ENCODE assay signal across 8 mouse cellular contexts in the genomic region with DNA sequence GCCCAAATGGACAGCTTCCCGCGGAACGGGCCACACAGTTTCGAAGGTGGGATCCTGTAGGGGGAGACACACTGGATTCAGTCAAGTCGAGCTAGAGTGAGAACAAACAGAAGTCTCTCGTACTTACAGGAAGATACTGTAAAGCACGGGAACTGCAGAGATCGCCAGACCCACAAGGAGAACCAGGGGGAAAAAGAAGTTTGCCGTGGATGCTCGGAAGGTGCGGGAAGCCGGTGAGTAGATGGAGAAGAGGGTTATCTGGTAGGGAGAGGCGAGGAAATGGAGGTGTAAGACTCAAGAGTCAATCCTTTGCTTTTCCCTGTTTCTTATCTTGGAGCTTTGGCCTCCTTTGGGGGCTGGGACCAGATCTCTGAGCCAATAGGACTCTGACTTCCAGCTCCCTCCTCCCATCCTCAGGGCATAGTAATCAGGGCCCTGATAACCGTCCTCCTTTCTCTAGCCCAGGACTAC. TPM values are rescaled to one million over a fixed set of nuclear protein-coding genes. Genes with fewer than 3 reads are reported as not detected.
DNase-seq lines count a peak whose midpoint lies in the region; ATAC-seq and TF ChIP-seq lines count a peak whose summit lies in the region.
"Had no signal": no experiment of that assay in that cellular context is flagged by ENCODE, and none has a peak within 500 bp of the region (broad histone marks: within the 10 kb centered on the region; RNA-seq: fewer than 3 reads in every experiment).

No protein-coding gene starts in this region.

- DNase-seq in c-Kit-positive CD71-positive TER-119-positive erythroid progenitor cells, embryonic 14.5 days (ENCODE audit: low spot score), result peak; percentile 65
- DNase-seq in layer of hippocampus, adult 11-12 months (ENCODE audit: low spot score), result no peak
- DNase-seq in gastrocnemius, adult 18-20 months (ENCODE audit: low spot score), result no peak

- no peaks in the 10 kb centered on the region for H3K9me3 ChIP-seq in megakaryocyte, embryonic 14.5 days
- no peaks in the 10 kb centered on the region for H3K9me3 ChIP-seq in intestine, embryonic 16.5 days (ENCODE audit: control insufficient read depth, low read length)
- H3K9me3 ChIP-seq: neural tube, embryonic 12.5 days had no signal

- ATAC-seq in megakaryocyte, adult 5-6 weeks (ENCODE audit: poor library complexity, severe bottlenecking), result no peak
- ATAC-seq in intestine, embryonic 16.5 days, result peak; percentile 58

- H3K27me3 ChIP-seq in megakaryocyte, embryonic 14.5 days (replicated peaks), result no peaks in the 10 kb centered on the region
- no peaks in the 10 kb centered on the region for H3K27me3 ChIP-seq in intestine, embryonic 16.5 days (replicated peaks; ENCODE audit: control insufficient read depth, insufficient read depth, low read length)
- H3K27me3 ChIP-seq in small intestine, adult 2 months (ENCODE audit: control insufficient read depth, insufficient read depth, low read length), result no peaks in the 10 kb centered on the region
- H3K27me3 ChIP-seq: neural tube, embryonic 12.5 days had no signal

- H3K4me2 ChIP-seq in intestine, embryonic 16.5 days (ENCODE audit: low read depth, low read length), result peak overlapping the region; percentile 30

- 18% methylated on average over 14 of the region's 14 CpGs for WGBS in intestine, embryonic 16.5 days
- WGBS in small intestine, adult 2 months, result 16% methylated on average over 14 of the region's 14 CpGs

- no peak for TF ChIP-seq CTCF in small intestine, adult 2 months (IDR thresholded peaks at IDR 0.05; ENCODE audit: extremely low read depth, insufficient read length, insufficient replicate concordance, low read depth, low read length)

- H3K4me3 ChIP-seq in megakaryocyte, embryonic 14.5 days (replicated peaks), result peak overlapping the region; percentile 83
- peak overlapping the region; percentile 35 for H3K4me3 ChIP-seq in intestine, embryonic 16.5 days (ENCODE audit: low read length)
- peak overlapping the region; percentile 26 for H3K4me3 ChIP-seq in small intestine, adult 2 months (ENCODE audit: low read depth, low read length)
- H3K4me3 ChIP-seq: neural tube, embryonic 12.5 days had no signal

- H3K27ac ChIP-seq in intestine, embryonic 16.5 days (ENCODE audit: low read length), result peak overlapping the region; percentile 59
- peak overlapping the region; percentile 1; the same call in 1 of the 2 replicates for H3K27ac ChIP-seq in small intestine, adult 2 months (ENCODE audit: insufficient read depth, low read depth, low read length)
- H3K27ac ChIP-seq: neural tube, embryonic 12.5 days had no signal

- H3K4me1 ChIP-seq in megakaryocyte, embryonic 14.5 days, result peaks cover 56% of the 10 kb centered on the region
- peaks cover 25% of the 10 kb centered on the region for H3K4me1 ChIP-seq in intestine, embryonic 16.5 days (ENCODE audit: control insufficient read depth, insufficient read depth, low read length)
- peaks cover 14% of the 10 kb centered on the region for H3K4me1 ChIP-seq in small intestine, adult 2 months (ENCODE audit: control insufficient read depth, insufficient read depth, insufficient read length, low read length)

- no peak for TF ChIP-seq POLR2A in small intestine, adult 2 months (IDR thresholded peaks at IDR 0.05; ENCODE audit: low read depth, low read length)

- peak overlapping the region; percentile 57 for H3K9ac ChIP-seq in intestine, embryonic 16.5 days (ENCODE audit: low read depth, low read length)
- H3K9ac ChIP-seq: neural tube, embryonic 12.5 days had no signal

- H3K36me3 ChIP-seq in megakaryocyte, embryonic 14.5 days (replicated peaks; ENCODE audit: low read length), result peaks cover 60% of the 10 kb centered on the region
- H3K36me3 ChIP-seq in intestine, embryonic 16.5 days (ENCODE audit: control insufficient read depth, insufficient read depth, low read length), result peaks cover 15% of the 10 kb centered on the region; the same call in 1 of the 2 replicates
- H3K36me3 ChIP-seq in small intestine, adult 2 months (ENCODE audit: control insufficient read depth, insufficient read depth, low read length), result peaks cover 23% of the 10 kb centered on the region

RNA-seq across cellular contexts. Expression of a gene that starts 1.3 kb away (rescaled TPM):
- polyA plus RNA-seq in megakaryocyte, embryonic 14.5 days (2012; ENCODE audit: insufficient read depth, low replicate concordance), result 5.3 and 22.0 TPM in 2 replicates
- 7.8 and 8.7 TPM in 2 replicates for total RNA-seq in megakaryocyte, adult 5-6 weeks (2015)
- 9.4 and 15.4 TPM in 2 replicates for total RNA-seq in megakaryocyte, adult 5-6 weeks (2017)
- 16.8 and 17.3 TPM in 2 replicates for polyA plus RNA-seq in intestine, embryonic 16.5 days (2015; fragmentation: Nextera tagmentation; extraction: Ambion mirVana)
- polyA plus RNA-seq in small intestine, adult 2 months (2012; rRNA removed), result 2.4 and 5.1 TPM in 2 replicates
- total RNA-seq in gastrocnemius, adult 18-20 months (2021), result 1 to 10 TPM; 4.6 to 5.6 TPM

RNA-seq across cellular contexts. Expression of a gene that starts 10.4 kb away (rescaled TPM):
- 3.3 and 9.3 TPM in 2 replicates for polyA plus RNA-seq in megakaryocyte, embryonic 14.5 days (2012; ENCODE audit: insufficient read depth, low replicate concordance)
- total RNA-seq in megakaryocyte, adult 5-6 weeks (2015), result 9.0 and 9.9 TPM in 2 replicates
- 9.8 and 11.8 TPM in 2 replicates for total RNA-seq in megakaryocyte, adult 5-6 weeks (2017)
- polyA plus RNA-seq in intestine, embryonic 16.5 days (2015; fragmentation: Nextera tagmentation; extraction: Ambion mirVana), result 104 and 110 TPM in 2 replicates
- 119 and 229 TPM in 2 replicates for polyA plus RNA-seq in small intestine, adult 2 months (2012; rRNA removed)
- total RNA-seq in gastrocnemius, adult 18-20 months (2021), result under 1 TPM; 0.17 to 0.34 TPM

RNA-seq across cellular contexts. Expression of a gene that starts 21.9 kb away (rescaled TPM):
- polyA plus RNA-seq in megakaryocyte, embryonic 14.5 days (2012; ENCODE audit: insufficient read depth, low replicate concordance), result 518 and 624 TPM in 2 replicates
- 119 and 123 TPM in 2 replicates for total RNA-seq in megakaryocyte, adult 5-6 weeks (2015)
- total RNA-seq in megakaryocyte, adult 5-6 weeks (2017), result 23.5 and 36.8 TPM in 2 replicates
- 43.2 and 46.1 TPM in 2 replicates for polyA plus RNA-seq in intestine, embryonic 16.5 days (2015; fragmentation: Nextera tagmentation; extraction: Ambion mirVana)
- polyA plus RNA-seq in small intestine, adult 2 months (2012; rRNA removed), result 48.3 and 88.2 TPM in 2 replicates
- total RNA-seq in gastrocnemius, adult 18-20 months (2021), result 10 to 100 TPM; 16.3 to 18.5 TPM

RNA-seq across cellular contexts. Expression of a gene that starts 25.7 kb away (rescaled TPM):
- 60.0 and 93.4 TPM in 2 replicates for polyA plus RNA-seq in megakaryocyte, embryonic 14.5 days (2012; ENCODE audit: insufficient read depth, low replicate concordance)
- total RNA-seq in megakaryocyte, adult 5-6 weeks (2015), result 30.0 and 34.0 TPM in 2 replicates
- total RNA-seq in megakaryocyte, adult 5-6 weeks (2017), result 25.3 and 28.3 TPM in 2 replicates
- 191 and 208 TPM in 2 replicates for polyA plus RNA-seq in intestine, embryonic 16.5 days (2015; fragmentation: Nextera tagmentation; extraction: Ambion mirVana)
- polyA plus RNA-seq in small intestine, adult 2 months (2012; rRNA removed), result 50.3 and 92.2 TPM in 2 replicates
- 10 to 100 TPM; 27.3 to 31.9 TPM for total RNA-seq in gastrocnemius, adult 18-20 months (2021)

RNA-seq across cellular contexts. Expression of a gene that starts 26.4 kb away (rescaled TPM):
- 210 and 251 TPM in 2 replicates for polyA plus RNA-seq in megakaryocyte, embryonic 14.5 days (2012; ENCODE audit: insufficient read depth, low replicate concordance)
- total RNA-seq in megakaryocyte, adult 5-6 weeks (2015), result 96.2 and 102 TPM in 2 replicates
- 47.2 and 55.7 TPM in 2 replicates for total RNA-seq in megakaryocyte, adult 5-6 weeks (2017)
- 54.8 and 60.7 TPM in 2 replicates for polyA plus RNA-seq in intestine, embryonic 16.5 days (2015; fragmentation: Nextera tagmentation; extraction: Ambion mirVana)
- polyA plus RNA-seq in small intestine, adult 2 months (2012; rRNA removed), result 33.0 and 59.6 TPM in 2 replicates
- total RNA-seq in gastrocnemius, adult 18-20 months (2021), result 1 to 10 TPM; 7.6 to 8.1 TPM

Comparison
In these comparisons a context has a peak if more than half of its experiments do, and no peak if none do; other contexts are left out.
1. H3K4me3 ChIP-seq: peak in every context shown above with its lines; median percentile 83 in megakaryocyte, embryonic 14.5 days; 35 in intestine, embryonic 16.5 days; 26 in small intestine, adult 2 months.
2. RNA of a gene that starts 10.4 kb away (polyA plus RNA-seq): 119 to 229 TPM in small intestine, adult 2 months and 104 to 110 TPM in intestine, embryonic 16.5 days; 3.3 to 9.3 TPM in megakaryocyte, embryonic 14.5 days; every median in the first group is over 10 times any median in the second.